Mouse (Mus musculus) gastrocnemius, postnatal 4 days (tissue): ENCODE results near the gene Tsga10ip. TPM values are rescaled to one million over a fixed set of nuclear protein-coding genes. Genes with fewer than 3 reads are reported as not detected.

Experiments
- DNase-seq, 2 experiments: peaks; one replicate each; pipeline ENCODE4 v3.0.0; 2021 to 2022; ENCODE audit warnings: low spot score in 2 of 2, mixed read lengths in 2 of 2
- total RNA-seq, 2 experiments: library from RNA; stranded (reverse); gene quantifications; 2 replicates each; pipeline ENCODE4 v1.2.3; 2021

Tsga10ip gene
- total RNA-seq, 2 experiments from 2014 or later: not detected

DNA sequence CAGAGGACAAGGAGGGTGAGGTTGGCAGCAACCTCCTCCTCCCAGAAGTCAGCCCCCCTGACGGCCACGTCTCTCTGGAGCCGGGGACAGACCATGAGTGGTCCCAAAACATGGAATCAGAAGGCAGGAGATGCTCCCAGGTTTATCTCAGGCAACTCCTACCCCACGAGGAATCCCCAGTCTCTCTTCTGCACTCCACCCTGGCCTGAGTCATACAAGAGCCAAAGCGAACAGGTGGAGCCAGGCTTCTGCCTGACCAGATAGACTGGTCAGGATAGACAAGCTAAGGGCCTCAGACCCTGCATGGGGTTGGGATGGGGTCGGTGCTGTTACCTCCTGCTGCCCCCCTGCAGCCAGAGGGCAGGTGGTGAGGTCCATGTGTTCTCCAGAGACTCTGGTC is 54.3 kb downstream of the Tsga10ip start:
- no peak for DNase-seq

GRCm38 (mm10) chr19:5345297-5346131 is 56.8 kb downstream of the Tsga10ip start:
- no peak for DNase-seq

DNA sequence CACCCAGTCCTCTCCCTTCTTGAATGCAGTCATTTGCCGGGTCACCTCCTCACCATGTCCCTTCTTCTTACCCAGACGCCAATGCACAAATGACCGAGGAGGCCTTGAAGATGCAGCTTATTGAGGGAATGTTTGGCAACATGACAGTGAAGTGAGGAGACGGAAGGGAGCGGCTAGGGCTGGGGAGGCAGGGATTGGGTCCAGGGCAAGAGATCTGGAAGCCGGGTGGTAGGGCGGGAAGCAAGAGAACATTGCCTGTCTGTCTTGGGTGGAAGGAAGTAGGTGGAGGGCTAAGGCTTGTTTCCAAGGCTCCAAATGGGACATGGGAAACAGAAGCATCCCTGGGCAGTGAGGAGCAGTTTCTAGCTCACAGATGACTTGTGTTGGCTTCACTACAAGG is 61.0 kb downstream of the Tsga10ip start:
- DNase-seq: no peak

Other genes with a start within 250 kb of the Tsga10ip start
- 10 to 100 TPM; 19.0 to 20.4 TPM for gene Pacs1, start 129.4 kb downstream of the Tsga10ip start, total RNA-seq
- gene Sf3b2, start 107.1 kb downstream of the Tsga10ip start, total RNA-seq: 100 to 1,000 TPM; 114 to 120 TPM
- under 1 TPM; 0.18 to 0.22 TPM for gene Gal3st3, start 104.2 kb downstream of the Tsga10ip start, total RNA-seq
- not detected for gene Catsper1, start 66.8 kb downstream of the Tsga10ip start, total RNA-seq
- gene Cst6, start 53.0 kb downstream of the Tsga10ip start, total RNA-seq: 1 to 10 TPM; 1.3 to 1.7 TPM
- gene Eif1ad, start 35.8 kb downstream of the Tsga10ip start, total RNA-seq: 10 to 100 TPM; 23.7 to 23.8 TPM
- 100 to 1,000 TPM; 131 to 137 TPM for gene Banf1, start 35.4 kb downstream of the Tsga10ip start, total RNA-seq
- gene Sart1, start 13.8 kb downstream of the Tsga10ip start, total RNA-seq: 10 to 100 TPM; 53.3 to 56.8 TPM
- 100 to 1,000 TPM; 344 to 358 TPM for gene Drap1, start 22.5 kb upstream of the Tsga10ip start, total RNA-seq
- gene AI837181, start 22.6 kb upstream of the Tsga10ip start, total RNA-seq: 10 to 100 TPM; 52.0 to 55.7 TPM
- gene Fosl1, start 45.0 kb upstream of the Tsga10ip start, total RNA-seq: not detected
- 1 to 10 TPM; 8.0 to 8.4 TPM for gene Ccdc85b, start 55.4 kb upstream of the Tsga10ip start, total RNA-seq
- gene Fibp, start 58.1 kb upstream of the Tsga10ip start, total RNA-seq: 10 to 100 TPM; 62.3 to 71.1 TPM
- gene Ctsw, start 66.0 kb upstream of the Tsga10ip start, total RNA-seq: under 1 TPM in 1 of 2 experiments, not detected in 1; 0.16 TPM
- 10 to 100 TPM; 57.2 to 68.1 TPM for gene Efemp2, start 71.4 kb upstream of the Tsga10ip start, total RNA-seq
- 10 to 100 TPM; 28.9 to 30.9 TPM for gene Mus81, start 85.9 kb upstream of the Tsga10ip start, total RNA-seq
- gene Cfl1, start 87.9 kb upstream of the Tsga10ip start, total RNA-seq: 100 to 1,000 TPM; 557 to 593 TPM
- 1 to 10 TPM; 1.3 to 1.8 TPM for gene 1700020D05Rik, start 101.3 kb upstream of the Tsga10ip start, total RNA-seq
- gene Snx32, start 108.0 kb upstream of the Tsga10ip start, total RNA-seq: 1 to 10 TPM; 8.4 to 9.3 TPM
- gene Ovol1, start 158.1 kb upstream of the Tsga10ip start, total RNA-seq: not detected
- gene Ap5b1, start 165.5 kb upstream of the Tsga10ip start, total RNA-seq: 1 to 10 TPM; 3.1 to 3.2 TPM
- 10 to 100 TPM; 55.2 to 67.2 TPM for gene Rnaseh2c, start 199.3 kb upstream of the Tsga10ip start, total RNA-seq
- 10 to 100 TPM; 50.1 to 54.4 TPM for gene Kat5, start 207.7 kb upstream of the Tsga10ip start, total RNA-seq
- 10 to 100 TPM; 35.9 to 39.1 TPM for gene Rela, start 235.0 kb upstream of the Tsga10ip start, total RNA-seq